Mouse (Mus musculus) yolk sac, embryonic 10.5 days (tissue): Measurements from ENCODE around the gene Vps51.
"Not testable (repeated sequence)": the region's sequence is repeated elsewhere in the genome, so short reads cannot be mapped to it uniquely, and the experiment has no call there.

ENCODE experiments used
- DNase-seq: peaks from one replicate; pipeline ENCODE4 v3.0.0-alpha.2; 2017; ENCODE audit warnings: low spot score

Gene Vps51

GRCm38 (mm10) chr19:6047154-6047898 lies 29.7 kb downstream of the Vps51 start:
- no peak for DNase-seq

GRCm38 (mm10) chr19:6046294-6047153 lies 30.5 kb downstream of the Vps51 start, which contains the start of gene Syvn1:
Gene Syvn1 (plus strand): TSS chr19:6046576.
- DNase-seq = peak; percentile 95

- DNase-seq = no peak
Measured at GRCm38 (mm10) chr19:6045366-6046293, 31.4 kb downstream of the Vps51 start.

GRCm38 (mm10) chr19:6044102-6044501 lies 32.9 kb downstream of the Vps51 start:
- DNase-seq = not testable (repeated sequence)

- no peak for DNase-seq
Measured at GRCm38 (mm10) chr19:6042293-6042692, 34.7 kb downstream of the Vps51 start.

- no peak for DNase-seq
Measured at GRCm38 (mm10) chr19:6040002-6040401, 37.0 kb downstream of the Vps51 start.

GRCm38 (mm10) chr19:6038326-6038725 lies 38.7 kb downstream of the Vps51 start:
- no peak for DNase-seq

- no peak for DNase-seq
Measured at GRCm38 (mm10) chr19:6037695-6038094, 39.3 kb downstream of the Vps51 start.

GRCm38 (mm10) chr19:6035966-6036585 lies 41.0 kb downstream of the Vps51 start:
- no peak for DNase-seq

GRCm38 (mm10) chr19:6030520-6031280 lies 46.3 kb downstream of the Vps51 start:
- no peak for DNase-seq

GRCm38 (mm10) chr19:6029426-6029825 lies 47.6 kb downstream of the Vps51 start:
- DNase-seq = no peak

GRCm38 (mm10) chr19:6028991-6029390 lies 48.0 kb downstream of the Vps51 start:
- no peak for DNase-seq

- DNase-seq = no peak
Measured at GRCm38 (mm10) chr19:6023930-6024329, 53.1 kb downstream of the Vps51 start.

GRCm38 (mm10) chr19:6023059-6023458 lies 54.0 kb downstream of the Vps51 start:
- no peak for DNase-seq

- no peak for DNase-seq
Measured at GRCm38 (mm10) chr19:6020276-6020675, 56.8 kb downstream of the Vps51 start.

GRCm38 (mm10) chr19:6018142-6019089 lies 58.6 kb downstream of the Vps51 start:
- peak; percentile 75 for DNase-seq
